Mouse (Mus musculus): Measurements from ENCODE around the gene Zmiz2.

DNA sequence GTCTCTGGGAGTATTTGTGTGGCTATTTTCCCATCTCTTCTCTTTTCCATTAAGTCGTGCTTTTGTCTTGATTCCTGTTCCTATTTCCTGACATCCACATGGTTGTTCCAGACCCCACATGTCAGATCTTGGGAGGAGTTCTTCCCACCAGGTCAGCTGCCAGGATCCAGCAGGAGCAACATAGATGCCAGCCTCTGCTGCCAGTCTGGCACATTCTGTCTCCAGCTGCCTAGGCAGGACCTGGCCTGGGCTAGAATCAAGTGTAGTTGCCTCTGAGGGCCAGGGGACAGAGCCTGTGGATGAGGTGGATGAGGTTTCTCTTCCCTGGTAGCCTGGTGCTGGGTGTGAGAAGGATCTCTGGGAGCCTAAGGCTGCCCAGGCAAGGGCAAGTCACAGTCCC lies 5.0 kb downstream of the Zmiz2 start:
- TF ChIP-seq CTCF (IDR thresholded peaks at IDR 0.05; ENCODE audit: control insufficient read depth, insufficient read depth, insufficient read length) (no peak), MYOD1 (IDR thresholded peaks at IDR 0.05; ENCODE audit: control insufficient read depth, insufficient read length, low read depth) (no peak), MAX (IDR thresholded peaks at IDR 0.05) (no peak)

All from C2C12 (cell line).